Mouse (Mus musculus): ENCODE results near the gene Sox11. TPM values are rescaled to one million over a fixed set of nuclear protein-coding genes. Genes with fewer than 3 reads are reported as not detected.

The Sox11 gene
- polyA plus RNA-seq, 1 experiment from 2014 or later: 13.7 TPM

DNA sequence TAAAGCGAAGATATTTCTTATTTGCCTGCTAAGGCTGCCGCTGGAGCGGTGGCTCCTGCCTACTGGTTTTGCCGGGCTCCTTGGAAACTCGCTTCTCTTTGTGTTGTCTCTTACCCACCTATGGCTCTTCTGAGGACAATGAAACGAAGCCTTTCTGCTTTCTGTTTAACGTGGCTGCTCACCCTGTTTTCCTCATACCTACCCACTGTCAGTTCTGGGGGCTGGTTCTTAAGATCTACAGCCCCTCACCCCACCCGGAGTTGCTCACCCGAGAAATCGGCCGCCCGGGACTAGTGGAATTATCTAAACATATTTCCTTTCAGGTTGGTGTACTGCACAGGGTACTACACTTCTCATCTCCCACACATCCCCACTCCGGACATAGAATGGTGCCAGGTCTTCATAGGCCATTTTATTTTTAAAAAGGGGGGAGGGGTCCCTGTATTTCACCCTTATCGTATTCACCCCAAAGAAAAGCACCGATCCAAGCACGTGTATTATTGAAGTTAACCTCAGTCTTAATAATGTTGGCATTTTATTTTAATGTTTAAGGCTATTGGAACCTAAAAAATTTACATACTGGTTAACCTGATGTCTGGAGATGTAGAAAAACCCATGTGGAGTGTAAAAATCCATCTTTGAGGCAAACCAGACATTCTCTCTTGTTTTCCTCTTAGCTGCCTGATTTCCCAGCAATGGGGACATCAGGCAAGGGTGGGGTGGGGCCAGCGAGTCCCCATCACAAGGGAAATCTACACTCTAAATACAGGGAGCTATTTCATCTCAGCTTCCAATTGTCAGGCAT is 1.4 kb upstream of the Sox11 start:
- Histone ChIP-seq H3K4me3 (peak overlapping the region; percentile 79), H3K27me3 (no peaks in the 10 kb centered on the region), H3K9ac (peak overlapping the region; percentile 76), H3K4me1 (replicated peaks) (no peaks in the 10 kb centered on the region; the same call in 1 of the 2 replicates), H3K9me3 (replicated peaks) (no peaks in the 10 kb centered on the region), H3K36me3 (no peaks in the 10 kb centered on the region), H3K27ac (peak overlapping the region; percentile 97), H3K4me2 (peak overlapping the region; percentile 97)
- no peak for ATAC-seq (replicated peaks; ENCODE audit: insufficient number of reproducible peaks, insufficient read depth, low FRiP score, low read depth)
- WGBS: 11% methylated on average over 17 of the region's 17 CpGs

DNA sequence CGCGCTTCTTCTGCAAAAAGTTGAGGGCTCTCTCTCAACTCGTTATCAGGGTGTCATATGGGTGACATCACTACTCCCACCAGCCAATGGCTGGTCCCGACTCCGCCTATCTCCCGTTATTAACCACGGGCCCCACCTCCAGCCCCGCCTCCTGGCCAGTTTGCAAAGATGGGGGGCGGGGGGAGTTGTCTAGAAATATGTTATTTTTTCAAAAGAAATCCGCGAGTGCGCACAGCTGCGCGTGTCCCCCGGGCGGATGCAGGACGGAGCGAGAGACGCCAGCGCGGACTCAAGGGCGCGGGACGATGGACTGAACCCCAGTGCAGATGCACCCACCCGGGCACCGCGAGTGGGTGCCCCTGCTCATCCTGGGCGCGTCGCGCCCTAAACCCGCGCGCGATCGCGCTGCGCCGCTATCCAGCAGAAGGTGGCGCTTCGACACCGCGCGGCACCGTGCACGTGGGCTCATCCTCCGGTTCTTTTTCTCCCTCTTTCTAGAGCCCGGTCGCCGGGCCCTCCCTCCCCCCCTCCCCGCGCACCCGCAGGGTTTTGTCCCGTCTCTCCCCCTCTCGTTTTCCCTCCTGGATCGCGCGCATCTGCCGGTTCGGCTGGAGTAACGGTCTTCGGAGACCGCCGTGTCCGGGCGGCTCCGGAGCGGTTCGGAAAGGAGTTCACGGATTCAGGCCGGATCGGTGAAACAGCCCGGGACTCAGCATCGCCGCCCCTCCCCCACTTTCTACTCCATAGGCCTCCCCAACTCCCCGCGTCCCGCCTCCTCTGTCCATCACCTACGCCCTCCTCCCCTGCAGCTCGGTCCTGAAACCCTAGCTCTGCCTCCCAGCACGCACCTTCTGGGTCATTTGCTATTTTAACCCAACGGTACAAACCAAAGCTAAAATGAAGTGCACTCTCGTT is 574 bp upstream of the Sox11 start:
- under 1% methylated on average over 82 of the region's 83 CpGs for WGBS
- H3K4me3 ChIP-seq: peak overlapping the region; percentile 79
- no peaks in the 10 kb centered on the region for H3K27me3 ChIP-seq
- H3K4me1 ChIP-seq (replicated peaks): peaks cover 3% of the 10 kb centered on the region; the same call in 1 of the 2 replicates
- peak; percentile 94 for ATAC-seq (replicated peaks; ENCODE audit: insufficient number of reproducible peaks, insufficient read depth, low FRiP score, low read depth)
- H3K4me2 ChIP-seq: peak overlapping the region; percentile 97
- H3K9me3 ChIP-seq (replicated peaks): no peaks in the 10 kb centered on the region
- H3K36me3 ChIP-seq: no peaks in the 10 kb centered on the region
- peak overlapping the region; percentile 76 for H3K9ac ChIP-seq
- H3K27ac ChIP-seq: peak overlapping the region; percentile 97

DNA sequence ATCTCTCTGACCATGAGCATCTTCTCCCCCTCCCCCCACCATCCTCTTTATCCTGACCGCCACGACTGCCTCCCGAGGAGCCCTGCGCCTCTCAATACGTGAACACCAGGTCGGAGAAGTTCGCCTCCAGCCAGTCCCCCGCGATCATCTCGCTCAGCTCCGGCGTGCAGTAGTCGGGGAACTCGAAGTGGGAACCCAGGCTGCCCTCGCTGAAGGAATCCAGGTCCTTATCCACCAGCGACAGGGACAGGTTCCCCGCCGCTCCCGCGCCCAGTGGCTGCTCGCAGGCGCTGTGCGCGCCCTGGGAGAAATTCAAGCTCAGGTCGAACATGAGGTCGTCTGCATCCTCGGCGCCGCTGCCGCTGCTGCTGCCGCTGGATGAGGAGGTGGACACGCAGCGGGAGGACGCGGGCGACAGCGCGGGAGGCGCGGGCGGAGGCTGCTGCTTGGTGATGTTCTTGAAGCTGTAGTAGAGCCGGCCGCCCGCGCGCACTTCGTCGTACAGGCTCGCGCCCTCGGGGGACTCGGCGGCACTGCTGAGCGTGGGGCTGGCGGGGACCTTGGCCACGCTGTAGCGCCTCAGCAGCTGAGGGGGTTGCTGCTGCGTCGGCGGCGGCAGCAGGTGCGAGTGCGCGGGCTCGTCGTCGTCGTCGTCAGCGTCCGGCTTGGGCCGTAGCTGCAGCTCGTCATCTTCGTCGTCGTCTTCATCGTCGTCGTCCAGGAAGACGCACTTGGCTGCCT is 1.1 kb downstream of the Sox11 start:
- no peak for ATAC-seq (replicated peaks; ENCODE audit: insufficient number of reproducible peaks, insufficient read depth, low FRiP score, low read depth)
- Histone ChIP-seq H3K9me3 (replicated peaks) (no peaks in the 10 kb centered on the region), H3K4me2 (peak overlapping the region; percentile 97), H3K9ac (peak overlapping the region; percentile 76), H3K27ac (peak overlapping the region; percentile 97), H3K27me3 (no peaks in the 10 kb centered on the region), H3K4me3 (peak overlapping the region; percentile 79), H3K4me1 (replicated peaks) (peaks cover 5% of the 10 kb centered on the region; the same call in 1 of the 2 replicates), H3K36me3 (no peaks in the 10 kb centered on the region)
- WGBS: under 1% methylated on average over 80 of the region's 80 CpGs

DNA sequence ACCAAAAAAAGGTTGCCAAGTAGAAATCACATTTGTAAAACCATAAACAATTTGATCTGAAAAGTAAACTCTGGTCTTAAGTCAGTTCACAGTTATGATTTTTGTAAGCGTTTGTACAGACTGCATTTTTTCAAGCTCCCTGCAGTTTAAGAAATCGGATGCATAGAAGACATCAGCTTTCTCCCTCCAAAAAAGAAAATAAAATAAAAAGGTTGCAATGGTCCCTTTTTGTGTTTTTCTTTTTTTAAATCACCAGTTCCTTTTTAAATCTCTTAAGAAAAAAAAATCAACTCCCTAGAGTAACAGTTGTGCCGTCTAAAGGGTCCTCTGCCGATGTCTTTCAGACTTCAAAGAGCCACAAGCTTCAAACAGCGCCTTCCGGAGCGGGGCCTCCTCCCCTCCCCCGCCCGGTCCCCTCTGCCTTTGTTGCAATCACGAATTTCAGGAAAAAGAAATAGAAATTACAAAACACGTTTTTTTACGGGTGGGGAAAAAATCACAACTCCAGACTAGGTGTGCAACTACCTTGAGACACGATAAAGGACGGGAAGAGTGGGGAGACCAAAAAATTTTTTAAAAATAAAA is 1.8 kb downstream of the Sox11 start:
- H3K4me2 ChIP-seq: peak overlapping the region; percentile 97
- no peak overlapping the region for H3K27ac ChIP-seq
- WGBS: under 1% methylated on average over 14 of the region's 14 CpGs
- no peaks in the 10 kb centered on the region for H3K9me3 ChIP-seq (replicated peaks)
- H3K36me3 ChIP-seq: no peaks in the 10 kb centered on the region
- peaks cover 5% of the 10 kb centered on the region; the same call in 1 of the 2 replicates for H3K4me1 ChIP-seq (replicated peaks)
- ATAC-seq (replicated peaks; ENCODE audit: insufficient number of reproducible peaks, insufficient read depth, low FRiP score, low read depth): no peak
- peak overlapping the region; percentile 79 for H3K4me3 ChIP-seq
- peak overlapping the region; percentile 76 for H3K9ac ChIP-seq
- no peaks in the 10 kb centered on the region for H3K27me3 ChIP-seq

DNA sequence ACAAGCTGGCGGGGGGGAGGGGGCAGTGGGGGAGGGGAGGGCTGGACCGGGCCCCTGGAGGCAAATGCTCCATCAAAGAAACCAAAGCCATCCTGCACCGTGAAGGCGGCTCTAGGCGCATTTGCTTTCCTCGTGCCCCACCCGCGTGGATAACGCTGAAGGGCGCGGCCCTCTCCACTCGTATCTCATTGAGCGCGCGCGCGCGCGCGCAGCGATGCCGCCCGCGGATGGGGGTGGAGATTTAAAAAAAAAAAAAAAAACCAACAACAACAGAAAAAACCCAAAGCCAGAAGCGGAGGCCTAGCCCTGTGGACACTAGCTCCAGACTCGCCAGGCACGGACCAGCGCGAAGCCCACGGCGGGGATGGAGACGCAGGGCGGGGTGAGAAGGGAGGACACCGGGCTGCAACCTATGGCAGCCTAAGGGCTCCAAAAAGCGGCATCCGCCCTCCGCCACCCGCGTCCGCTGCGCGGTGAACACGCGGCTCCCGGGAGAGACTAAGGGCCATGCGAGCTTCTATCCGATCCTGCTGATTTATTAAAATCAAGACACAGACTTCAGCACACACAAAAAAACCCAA is 3.1 kb downstream of the Sox11 start:
- H3K9me3 ChIP-seq (replicated peaks): no peaks in the 10 kb centered on the region
- H3K27me3 ChIP-seq: no peaks in the 10 kb centered on the region
- peak overlapping the region; percentile 83 for H3K4me3 ChIP-seq
- no peak for ATAC-seq (replicated peaks; ENCODE audit: insufficient number of reproducible peaks, insufficient read depth, low FRiP score, low read depth)
- H3K27ac ChIP-seq: peak overlapping the region; percentile 75
- H3K9ac ChIP-seq: peak overlapping the region; percentile 86
- peak overlapping the region; percentile 93 for H3K4me2 ChIP-seq
- no peaks in the 10 kb centered on the region for H3K36me3 ChIP-seq
- H3K4me1 ChIP-seq (replicated peaks): peaks cover 5% of the 10 kb centered on the region; the same call in 1 of the 2 replicates
- WGBS: under 1% methylated on average over 46 of the region's 47 CpGs

DNA sequence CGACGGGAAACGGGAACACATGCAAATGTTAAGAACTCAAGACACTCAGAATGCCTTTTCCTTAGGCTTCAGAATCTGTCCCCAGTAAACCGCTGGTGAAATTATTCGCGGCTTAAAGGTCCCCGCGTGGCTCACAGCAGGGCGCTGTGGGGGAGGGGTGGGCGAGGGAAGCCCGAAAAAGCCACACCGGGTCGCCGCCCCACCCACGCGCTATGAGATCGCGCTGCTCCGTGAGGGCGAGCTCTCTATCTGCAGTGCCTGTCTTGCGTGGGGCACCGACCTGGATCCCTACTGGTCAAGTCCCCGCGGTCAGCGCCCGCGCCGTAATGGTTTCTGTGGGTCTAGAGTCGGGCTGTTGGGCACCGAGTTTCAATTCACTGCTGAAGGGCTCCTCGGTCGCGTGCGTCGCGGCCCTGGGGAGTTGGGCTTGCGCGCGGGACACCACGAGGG is 3.6 kb downstream of the Sox11 start:
- Histone ChIP-seq H3K4me3 (peak overlapping the region; percentile 83), H3K4me1 (replicated peaks) (peaks cover 5% of the 10 kb centered on the region; the same call in 1 of the 2 replicates), H3K36me3 (no peaks in the 10 kb centered on the region), H3K27me3 (no peaks in the 10 kb centered on the region), H3K9ac (peak overlapping the region; percentile 86), H3K4me2 (peak overlapping the region; percentile 93), H3K27ac (peak overlapping the region; percentile 75), H3K9me3 (replicated peaks) (no peaks in the 10 kb centered on the region)
- WGBS: under 1% methylated on average over 40 of the region's 40 CpGs
- no peak for ATAC-seq (replicated peaks; ENCODE audit: insufficient number of reproducible peaks, insufficient read depth, low FRiP score, low read depth)

DNA sequence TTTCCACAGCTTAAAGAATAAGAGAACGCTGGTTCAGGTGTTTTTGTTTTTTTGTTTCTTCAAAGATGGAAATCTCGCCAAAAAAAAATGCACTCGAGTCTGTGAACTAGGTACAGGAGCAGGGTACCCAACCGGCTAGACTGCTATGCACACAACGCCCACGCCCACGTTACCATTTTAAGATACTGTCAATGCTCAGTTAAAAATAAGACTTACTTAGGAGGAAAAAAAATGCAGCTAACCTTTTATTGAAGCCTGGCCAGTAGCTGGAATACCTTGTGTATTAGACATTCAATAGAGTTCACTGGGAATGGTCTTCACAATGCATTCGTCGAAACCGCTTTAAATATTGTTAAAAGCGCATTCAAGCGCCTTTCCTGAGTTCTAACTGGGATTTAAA is 4.3 kb downstream of the Sox11 start:
- 20% methylated on average over 12 of the region's 12 CpGs for WGBS
- no peaks in the 10 kb centered on the region for H3K27me3 ChIP-seq
- ATAC-seq (replicated peaks; ENCODE audit: insufficient number of reproducible peaks, insufficient read depth, low FRiP score, low read depth): no peak
- no peaks in the 10 kb centered on the region for H3K36me3 ChIP-seq
- H3K27ac ChIP-seq: no peak overlapping the region
- no peak overlapping the region for H3K9ac ChIP-seq
- peak overlapping the region; percentile 93 for H3K4me2 ChIP-seq
- H3K9me3 ChIP-seq (replicated peaks): no peaks in the 10 kb centered on the region
- peak overlapping the region; percentile 83 for H3K4me3 ChIP-seq
- peaks cover 5% of the 10 kb centered on the region; the same call in 1 of the 2 replicates for H3K4me1 ChIP-seq (replicated peaks)

DNA sequence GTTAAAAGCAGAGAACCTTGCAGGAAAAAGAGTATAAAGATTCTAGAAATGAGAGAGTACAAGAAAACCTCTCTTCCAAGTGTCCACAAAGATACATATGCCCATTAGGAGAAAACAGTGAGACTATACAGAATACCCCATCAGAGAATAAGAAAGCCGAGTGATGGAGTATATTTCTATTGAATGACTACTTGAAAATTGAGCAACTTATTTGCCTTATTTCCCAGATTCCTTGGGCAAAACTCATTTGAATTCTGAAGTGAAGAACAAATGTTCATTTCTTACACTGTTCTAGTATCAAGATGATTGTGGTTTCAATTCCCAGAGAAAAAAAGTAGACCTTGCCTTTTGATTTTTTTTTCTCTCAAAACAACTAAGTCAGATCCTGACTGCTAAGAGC is 4.9 kb downstream of the Sox11 start:
- no peaks in the 10 kb centered on the region for H3K36me3 ChIP-seq
- no peak for ATAC-seq (replicated peaks; ENCODE audit: insufficient number of reproducible peaks, insufficient read depth, low FRiP score, low read depth)
- no peak overlapping the region for H3K27ac ChIP-seq
- 73% methylated on average over 1 of the region's 1 CpGs for WGBS
- H3K4me1 ChIP-seq (replicated peaks): peaks cover 5% of the 10 kb centered on the region; the same call in 1 of the 2 replicates
- H3K4me3 ChIP-seq: no peak overlapping the region
- H3K9me3 ChIP-seq (replicated peaks): no peaks in the 10 kb centered on the region
- H3K4me2 ChIP-seq: peak overlapping the region; percentile 93; the same call in 1 of the 2 replicates
- no peak overlapping the region for H3K9ac ChIP-seq
- no peaks in the 10 kb centered on the region for H3K27me3 ChIP-seq

DNA sequence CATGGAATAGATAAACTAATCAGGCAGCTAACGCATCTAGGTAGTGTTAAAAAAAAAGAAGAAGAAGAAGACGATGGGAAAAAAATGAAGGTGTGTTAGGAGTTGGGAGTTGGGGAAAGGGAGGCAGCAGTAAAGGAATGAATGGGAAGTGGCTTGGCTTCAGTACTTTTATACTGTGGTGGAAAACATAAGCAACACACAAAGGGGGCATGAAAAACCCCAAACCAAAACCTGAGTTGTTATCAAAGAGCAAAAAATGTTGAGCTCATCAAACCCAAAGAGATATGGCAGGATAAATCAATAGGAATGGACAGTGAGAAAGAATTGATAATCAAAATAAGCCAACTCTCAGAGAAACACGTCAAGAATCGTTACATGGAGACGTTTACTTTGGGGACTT is 5.6 kb downstream of the Sox11 start:
- Histone ChIP-seq H3K27me3 (no peaks in the 10 kb centered on the region), H3K36me3 (no peaks in the 10 kb centered on the region), H3K4me3 (no peak overlapping the region), H3K27ac (no peak overlapping the region), H3K4me2 (no peak overlapping the region), H3K9ac (no peak overlapping the region), H3K4me1 (replicated peaks) (peaks cover 5% of the 10 kb centered on the region; the same call in 1 of the 2 replicates), H3K9me3 (replicated peaks) (no peaks in the 10 kb centered on the region)
- ATAC-seq (replicated peaks; ENCODE audit: insufficient number of reproducible peaks, insufficient read depth, low FRiP score, low read depth): no peak
- WGBS: 75% methylated on average over 5 of the region's 5 CpGs

DNA sequence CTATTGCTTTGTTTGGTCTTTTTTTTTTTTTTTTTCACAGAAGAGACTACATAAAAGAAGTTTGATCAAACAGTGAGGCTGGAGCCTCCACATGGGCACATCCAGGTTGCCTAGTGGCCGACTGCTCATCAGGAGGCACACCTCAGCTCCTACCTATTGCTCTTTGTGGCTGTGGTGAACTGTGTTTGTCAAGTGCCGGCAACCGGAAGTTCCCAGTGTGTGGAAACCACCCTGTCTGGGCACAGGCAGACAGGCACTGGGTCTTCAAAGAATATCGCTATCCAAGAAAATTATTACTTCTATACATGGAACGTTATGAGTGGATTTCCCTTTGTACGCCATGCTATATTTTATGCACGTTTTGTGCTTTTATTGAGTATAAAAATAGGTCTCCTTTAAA is 6.0 kb downstream of the Sox11 start:
- Histone ChIP-seq H3K27me3 (no peaks in the 10 kb centered on the region), H3K9me3 (replicated peaks) (no peaks in the 10 kb centered on the region), H3K36me3 (no peaks in the 10 kb centered on the region), H3K4me1 (replicated peaks) (peaks cover 5% of the 10 kb centered on the region; the same call in 1 of the 2 replicates), H3K4me2 (no peak overlapping the region), H3K9ac (no peak overlapping the region), H3K27ac (no peak overlapping the region), H3K4me3 (no peak overlapping the region)
- ATAC-seq (replicated peaks; ENCODE audit: insufficient number of reproducible peaks, insufficient read depth, low FRiP score, low read depth): no peak
- 84% methylated on average over 7 of the region's 7 CpGs for WGBS
